Mouse (Mus musculus) heart, adult 2 months (tissue): ENCODE results near the gene Rsph14. TPM values are rescaled to one million over a fixed set of nuclear protein-coding genes. Genes with fewer than 3 reads are reported as not detected.

Experiments
- DNase-seq, 2 experiments: peaks; one replicate each; pipeline ENCODE4 v3.0.0; 2021
- H3K27ac ChIP-seq: fragments of 200-600 bp; 2 replicates; pipeline ENCODE4 v1.8.1; 2022
- H3K27me3 ChIP-seq: fragments of 200-500 bp; 2 replicates; pipeline ENCODE4 v1.6.1; 2012; ENCODE audit warnings: mild to moderate bottlenecking, low read length, inconsistent platforms, mixed read lengths; ENCODE audit not compliant: control insufficient read depth, insufficient read depth
- H3K36me3 ChIP-seq: fragments of 200-500 bp; 2 replicates; pipeline ENCODE4 v1.6.1; 2012; ENCODE audit warnings: low read length, inconsistent platforms; ENCODE audit not compliant: control insufficient read depth, insufficient read depth
- H3K4me1 ChIP-seq: fragments of 200-500 bp; 2 replicates; pipeline ENCODE4 v1.6.1; 2011; ENCODE audit warnings: low read length; ENCODE audit not compliant: control insufficient read depth, insufficient read depth
- H3K4me3 ChIP-seq: fragments of 200-600 bp; 2 replicates; pipeline ENCODE4 v1.8.1; 2022
- H3K79me2 ChIP-seq: fragments of 200-500 bp; replicated peaks from 2 replicates; pipeline ENCODE4 v1.6.1; 2012; ENCODE audit warnings: mild to moderate bottlenecking, inconsistent platforms, low read length, moderate library complexity, mixed read lengths; ENCODE audit not compliant: control insufficient read depth, insufficient read depth
- H3K9ac ChIP-seq: fragments of 200-500 bp; 2 replicates; pipeline ENCODE4 v1.6.1; 2012; ENCODE audit warnings: low read depth, mild to moderate bottlenecking, control low read depth, inconsistent platforms, low read length, mixed read lengths
- CTCF ChIP-seq: fragments of 200-600 bp; IDR thresholded peaks from 2 replicates; pipeline ENCODE4 v1.8.1; 2022; ENCODE audit warnings: antibody characterized with exemption, mild to moderate bottlenecking, moderate library complexity
- EP300 ChIP-seq: fragments of 200-500 bp; IDR thresholded peaks from 2 replicates; pipeline ENCODE4 v1.6.1; 2011; ENCODE audit warnings: low read depth, low read length, control low read depth; ENCODE audit not compliant: insufficient read depth
- POLR2A ChIP-seq: fragments of 200-500 bp; IDR thresholded peaks from 2 replicates; pipeline ENCODE4 v1.6.1; 2011; ENCODE audit warnings: mild to moderate bottlenecking, low read depth, low read length, control low read depth; ENCODE audit not compliant: insufficient read depth
- WGBS: fragments of 180-500 bp; shearing (Covaris S2); methylation state at CpG from one replicate; pipeline ENCODE4 v1.1.7; 2018; 5-methylcytosine and 5-hydroxymethylcytosine counted together
- intact Hi-C: fragments of 180-260 bp; cut with DNase I; formaldehyde crosslinking; loops from one replicate; pipeline ENCODE4 v1.15.1; 2025
- polyA plus RNA-seq: library from polyadenylated mRNA; depleted of rRNA; stranded (reverse); fragments of >200 nt; gene quantifications from 2 replicates; pipeline ENCODE4 v1.2.3, GENCODE M21; 2012
- total RNA-seq, 2 experiments: library from RNA; stranded (reverse); gene quantifications; 2 replicates each; pipeline ENCODE4 v1.2.3; 2021

Gene Rsph14
- total and polyA plus RNA-seq, 3 experiments = 0.86 TPM; not detected in 2

- no peaks in the 10 kb centered on the region for H3K36me3 ChIP-seq
- TF ChIP-seq CTCF (no peak), POLR2A (no peak), EP300 (no peak)
- H3K79me2 ChIP-seq = no peaks in the 10 kb centered on the region
- intact Hi-C loops = loop anchor here (2.0 to 5.0 kb wide), 2 partner anchors 83 to 98 kb away; no protein-coding TSS in a partner anchor
- no peaks in the 10 kb centered on the region for H3K4me1 ChIP-seq
- no peak overlapping the region for H3K4me3 ChIP-seq
- no peak overlapping the region for H3K27ac ChIP-seq
- H3K27me3 ChIP-seq = peaks cover 4% of the 10 kb centered on the region; the same call in 1 of the 2 replicates
- no peak for DNase-seq
- no peak overlapping the region for H3K9ac ChIP-seq
- 69% methylated on average over 2 of the region's 2 CpGs for WGBS
Measured at GRCm38 (mm10) chr10:75020271-75020670, 12.1 kb downstream of the Rsph14 start.

GRCm38 (mm10) chr10:75016481-75016880 is 15.9 kb downstream of the Rsph14 start:
- no peak overlapping the region for H3K9ac ChIP-seq
- H3K4me1 ChIP-seq = no peaks in the 10 kb centered on the region
- no peak overlapping the region for H3K4me3 ChIP-seq
- TF ChIP-seq POLR2A = no peak
- 84% methylated on average over 4 of the region's 4 CpGs for WGBS
- H3K27me3 ChIP-seq = peaks cover 1% of the 10 kb centered on the region; the same call in 1 of the 2 replicates
- DNase-seq = no peak
- no peaks in the 10 kb centered on the region for H3K79me2 ChIP-seq
- no peaks in the 10 kb centered on the region for H3K36me3 ChIP-seq
- no peak overlapping the region for H3K27ac ChIP-seq
- intact Hi-C loops = no loop called here

GRCm38 (mm10) chr10:75015465-75015864 is 16.9 kb downstream of the Rsph14 start:
- no peak overlapping the region for H3K27ac ChIP-seq
- no peak overlapping the region for H3K4me3 ChIP-seq
- H3K79me2 ChIP-seq = no peaks in the 10 kb centered on the region
- no peak for TF ChIP-seq CTCF
- no peak for TF ChIP-seq POLR2A
- TF ChIP-seq EP300 = no peak
- H3K9ac ChIP-seq = no peak overlapping the region
- no peak for DNase-seq
- WGBS = 67% methylated on average over 14 of the region's 14 CpGs
- H3K4me1 ChIP-seq = no peaks in the 10 kb centered on the region
- H3K27me3 ChIP-seq = peaks cover 1% of the 10 kb centered on the region; the same call in 1 of the 2 replicates
- no peaks in the 10 kb centered on the region for H3K36me3 ChIP-seq
- intact Hi-C loops = no loop called here

DNA sequence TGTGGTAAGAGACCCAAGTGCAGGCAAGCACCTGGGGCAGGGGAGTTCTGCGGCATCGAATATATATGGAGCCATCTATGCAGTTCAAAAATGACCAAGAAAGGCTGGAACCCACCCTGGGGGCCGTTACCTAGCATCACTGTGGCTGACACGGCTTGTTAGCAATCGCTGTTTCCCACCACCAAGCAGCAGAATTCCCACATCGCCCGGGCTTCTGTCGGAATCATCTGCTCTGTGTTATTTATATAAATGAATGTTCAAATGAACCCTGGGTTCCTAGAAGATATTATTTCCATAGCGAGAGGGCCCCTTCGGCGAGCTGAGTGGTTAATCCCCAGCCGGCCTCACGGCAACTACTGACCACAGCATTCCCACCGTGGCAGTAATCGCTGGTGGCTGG is 21.7 kb downstream of the Rsph14 start:
- intact Hi-C loops = no loop called here
- Histone ChIP-seq H3K27me3 (peaks cover 1% of the 10 kb centered on the region; the same call in 1 of the 2 replicates), H3K36me3 (no peaks in the 10 kb centered on the region), H3K79me2 (no peaks in the 10 kb centered on the region), H3K4me1 (no peaks in the 10 kb centered on the region), H3K27ac (no peak overlapping the region), H3K4me3 (no peak overlapping the region), H3K9ac (no peak overlapping the region)
- TF ChIP-seq POLR2A = no peak
- no peak for TF ChIP-seq CTCF
- TF ChIP-seq EP300 = no peak
- 89% methylated on average over 15 of the region's 15 CpGs for WGBS
- no peak for DNase-seq

DNA sequence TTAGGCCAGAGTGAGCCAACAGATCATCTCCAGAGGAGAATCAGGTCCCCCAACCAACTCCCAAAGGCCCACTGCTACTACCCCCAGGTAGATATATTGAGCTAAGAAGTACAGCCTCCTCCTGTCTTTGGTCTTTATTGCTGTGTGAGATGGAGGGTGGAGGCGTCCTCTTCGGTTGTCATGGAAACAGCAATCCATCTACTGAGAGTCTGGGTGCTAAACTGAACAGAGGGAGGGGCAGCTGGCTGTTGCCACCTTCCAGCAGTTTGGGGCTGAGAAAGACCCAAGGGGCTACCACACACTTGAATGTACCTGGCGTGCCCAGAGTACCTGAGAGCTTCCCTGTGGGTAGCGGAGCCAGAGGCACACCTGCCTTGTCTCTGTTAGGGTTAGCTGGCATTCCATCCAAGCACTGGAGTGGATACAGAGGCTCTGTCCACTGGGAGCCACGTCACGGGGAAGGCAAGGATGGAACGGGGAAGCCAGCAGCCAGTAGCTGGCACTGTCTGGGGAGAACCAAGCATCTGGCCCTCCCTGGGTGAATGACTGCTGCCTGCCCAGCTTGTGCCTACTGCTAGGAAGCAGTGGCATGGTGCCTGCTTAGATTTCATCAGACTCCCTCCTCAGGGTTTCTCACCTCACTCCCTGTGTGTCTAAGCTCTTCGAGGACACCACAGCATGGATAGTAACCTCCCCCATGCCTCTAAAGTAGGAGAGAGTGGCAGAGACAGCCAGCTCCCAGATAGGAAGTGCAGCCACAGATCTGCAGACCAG is 25.3 kb downstream of the Rsph14 start:
- Histone ChIP-seq H3K36me3 (no peaks in the 10 kb centered on the region), H3K79me2 (no peaks in the 10 kb centered on the region), H3K9ac (no peak overlapping the region), H3K4me3 (no peak overlapping the region), H3K4me1 (no peaks in the 10 kb centered on the region), H3K27me3 (peaks cover 1% of the 10 kb centered on the region; the same call in 1 of the 2 replicates), H3K27ac (no peak overlapping the region)
- intact Hi-C loops = no loop called here
- no peak for DNase-seq
- no peak for TF ChIP-seq POLR2A
- TF ChIP-seq EP300 = no peak
- TF ChIP-seq CTCF = no peak
- WGBS = 65% methylated on average over 8 of the region's 8 CpGs

DNA sequence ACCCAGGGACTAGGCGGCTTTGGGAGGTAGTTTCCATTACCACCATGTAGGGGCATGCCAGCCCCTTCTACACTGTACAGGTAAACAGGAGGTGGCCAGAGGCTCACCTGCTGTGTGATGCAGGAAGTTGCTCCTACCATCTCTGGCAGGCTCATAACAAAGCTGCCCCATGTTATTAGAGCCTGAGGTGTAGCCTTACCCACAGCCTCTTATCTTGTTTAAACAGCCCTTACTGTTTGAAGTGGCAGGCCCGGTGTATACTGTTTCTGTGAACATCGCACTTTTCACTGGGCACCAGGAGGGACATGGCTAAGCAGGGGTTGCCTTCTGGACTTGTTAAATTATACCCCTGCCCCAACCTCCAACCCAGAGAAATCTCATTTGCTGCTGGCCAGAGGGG is 28.3 kb downstream of the Rsph14 start:
- no peak overlapping the region for H3K9ac ChIP-seq
- H3K36me3 ChIP-seq = no peaks in the 10 kb centered on the region
- WGBS = 41% methylated on average over 3 of the region's 3 CpGs
- TF ChIP-seq EP300 = no peak
- TF ChIP-seq CTCF = no peak
- no peak overlapping the region for H3K27ac ChIP-seq
- intact Hi-C loops = no loop called here
- H3K27me3 ChIP-seq = peaks cover 1% of the 10 kb centered on the region; the same call in 1 of the 2 replicates
- H3K4me3 ChIP-seq = no peak overlapping the region
- DNase-seq = no peak
- H3K4me1 ChIP-seq = no peaks in the 10 kb centered on the region
- H3K79me2 ChIP-seq = no peaks in the 10 kb centered on the region
